Comparison of ENCODE assay signal across 9 mouse cellular contexts in genomic region chr2:152553774-152554423, GRCm38 (mm10). TPM values are rescaled to one million over a fixed set of nuclear protein-coding genes. Genes with fewer than 3 reads are reported as not detected.
DNase-seq lines count a peak whose midpoint lies in the region; ATAC-seq and TF ChIP-seq lines count a peak whose summit lies in the region.
"Had no signal": no experiment of that assay in that cellular context is flagged by ENCODE, and none has a peak within 500 bp of the region (broad histone marks: within the 10 kb centered on the region; RNA-seq: fewer than 3 reads in every experiment).

No protein-coding gene starts in this region.

- TF ChIP-seq RAD21 in MEL (IDR thresholded peaks at IDR 0.05; ENCODE audit: low read depth, low read length) = peak; percentile 44

- H3K4me3 ChIP-seq in MEL (ENCODE audit: control insufficient read depth in 1 of 2, insufficient read depth in 1 of 2, low read depth in 2 of 2, low read length in 2 of 2) = no peak overlapping the region
- H3K4me3 ChIP-seq in forebrain, embryonic 14.5 days (ENCODE audit: low read depth, low read length) = no peak overlapping the region
- H3K4me3 ChIP-seq in hindbrain, embryonic 12.5 days = no peak overlapping the region

- TF ChIP-seq CTCF in MEL (IDR thresholded peaks at IDR 0.05 in 2 of 3, conservative IDR thresholded peaks at IDR 0.05 in 1 of 3; ENCODE audit: control insufficient read depth in 1 of 3, insufficient read depth in 1 of 3, low read depth in 2 of 3, low read length in 3 of 3, poor library complexity in 1 of 3, severe bottlenecking in 1 of 3) = peak; percentile 66 to 77 (median 77)

- H3K79me2 ChIP-seq in MEL (ENCODE audit: control insufficient read depth, insufficient read depth, low read length, poor library complexity) = no peaks in the 10 kb centered on the region

- H3K9ac ChIP-seq in MEL (ENCODE audit: control insufficient read depth, low read depth, low read length, poor library complexity, severe bottlenecking) = no peak overlapping the region
- peak overlapping the region; percentile 42 for H3K9ac ChIP-seq in forebrain, embryonic 14.5 days (ENCODE audit: low read length)
- H3K9ac ChIP-seq in hindbrain, embryonic 12.5 days = no peak overlapping the region

- H3K4me1 ChIP-seq in MEL (ENCODE audit: control insufficient read depth in 1 of 2, insufficient read depth in 2 of 2, low read length in 2 of 2) = peaks cover 0 to 11% of the 10 kb centered on the region in 2 experiments; a peak in 2 of 4 replicates
- no peaks in the 10 kb centered on the region for H3K4me1 ChIP-seq in forebrain, embryonic 14.5 days (ENCODE audit: control insufficient read depth, insufficient read depth, low read length)
- H3K4me1 ChIP-seq in hindbrain, embryonic 12.5 days = no peaks in the 10 kb centered on the region

- no peak overlapping the region for H3K27ac ChIP-seq in MEL (ENCODE audit: control insufficient read depth, low read depth, low read length)
- no peak overlapping the region for H3K27ac ChIP-seq in forebrain, embryonic 14.5 days (ENCODE audit: low read depth, low read length)
- H3K27ac ChIP-seq in hindbrain, embryonic 12.5 days = no peak overlapping the region

- DNase-seq in MEL (ENCODE audit: low read depth, low spot score) = peak; percentile 54
- DNase-seq in forebrain, embryonic 14.5 days (ENCODE audit: low spot score) = peak; percentile 79
- peak; percentile 68 to 78 for DNase-seq in layer of hippocampus, postnatal 10 days (ENCODE audit: low spot score in 2 of 2)
- peak; percentile 50 for DNase-seq in lung, postnatal 36 days
- DNase-seq in right cerebral cortex, postnatal 10 days (ENCODE audit: low spot score in 2 of 2) = peak; percentile 72 to 78

- WGBS in forebrain, embryonic 14.5 days = 12% methylated on average over 16 of the region's 16 CpGs
- 15% methylated on average over 16 of the region's 16 CpGs for WGBS in hindbrain, embryonic 12.5 days

- TF ChIP-seq POLR2A in MEL (IDR thresholded peaks at IDR 0.05; ENCODE audit: control insufficient read depth in 1 of 2, insufficient read depth in 1 of 2, low read depth in 1 of 2, low read length in 2 of 2, poor library complexity in 1 of 2) = no peak

- peaks cover 0 to 6% of the 10 kb centered on the region in 2 experiments; a peak in 1 of 4 replicates for H3K36me3 ChIP-seq in MEL (ENCODE audit: control insufficient read depth in 1 of 2, insufficient read depth in 2 of 2, low read length in 2 of 2)
- no peaks in the 10 kb centered on the region for H3K36me3 ChIP-seq in forebrain, embryonic 14.5 days (ENCODE audit: control insufficient read depth, insufficient read depth, low read length)
- H3K36me3 ChIP-seq in hindbrain, embryonic 12.5 days = no peaks in the 10 kb centered on the region

- no peak for TF ChIP-seq EP300 in MEL (IDR thresholded peaks at IDR 0.05; ENCODE audit: low read depth in 1 of 2, low read length in 2 of 2)

- peak overlapping the region; percentile 32 for H3K4me2 ChIP-seq in forebrain, embryonic 14.5 days (ENCODE audit: low read length)
- peak overlapping the region; percentile 37 for H3K4me2 ChIP-seq in hindbrain, embryonic 12.5 days (replicated peaks)

- H3K9me3 ChIP-seq in MEL (replicated peaks; ENCODE audit: insufficient read depth, low read length) = no peaks in the 10 kb centered on the region
- no peaks in the 10 kb centered on the region for H3K9me3 ChIP-seq in forebrain, embryonic 14.5 days (replicated peaks; ENCODE audit: control insufficient read depth, low read length)
- no peaks in the 10 kb centered on the region for H3K9me3 ChIP-seq in hindbrain, embryonic 12.5 days (replicated peaks)

- peaks cover 5 to 8% of the 10 kb centered on the region in 2 experiments; a peak in 3 of 4 replicates for H3K27me3 ChIP-seq in MEL (ENCODE audit: control insufficient read depth in 1 of 2, insufficient read depth in 2 of 2, low read length in 2 of 2)
- no peaks in the 10 kb centered on the region for H3K27me3 ChIP-seq in forebrain, embryonic 14.5 days (replicated peaks; ENCODE audit: control insufficient read depth, insufficient read depth, low read length)
- H3K27me3 ChIP-seq in hindbrain, embryonic 12.5 days = no peaks in the 10 kb centered on the region

- peak; percentile 74 for ATAC-seq in cerebellum, adult (ENCODE audit: insufficient number of reproducible peaks, low FRiP score, low TSS enrichment)
- ATAC-seq in forebrain, embryonic 14.5 days = peak; percentile 60; the same call in 1 of the 2 replicates
- ATAC-seq in hindbrain, embryonic 12.5 days (ENCODE audit: low FRiP score) = no peak
- ATAC-seq in activated CD4-positive, CD25-positive, alpha-beta regulatory T cell, adult 4 months = no peak

TF ChIP-seq in MEL, 35 proteins besides CTCF, POLR2A, EP300 and RAD21:
- TF ChIP-seq SMC3 (IDR thresholded peaks at IDR 0.05; ENCODE audit: low read depth, low read length) (peak; percentile 46; the same call in 1 of the 2 replicates), ELF1 (IDR thresholded peaks at IDR 0.05; ENCODE audit: low read depth, low read length) (0 out of 2 replicates have a peak, but pooled peaks have one; percentile 47), HCFC1 (IDR thresholded peaks at IDR 0.05; ENCODE audit: low read depth, low read length) (no peak), CHD2 (IDR thresholded peaks at IDR 0.05; ENCODE audit: low read length) (no peak)

RNA-seq across cellular contexts. Expression of gene Defb29, which starts 14.0 kb away (rescaled TPM):
- total RNA-seq in MEL (2012; rRNA removed) = not detected in 2 replicates
- polyA plus RNA-seq in MEL (2012; ENCODE audit: insufficient read depth in 1 of 2, insufficient read length in 2 of 2, low read depth in 1 of 2, low replicate concordance in 2 of 2, missing spikeins in 1 of 2) = not detected
- polyA plus RNA-seq in forebrain, embryonic 14.5 days (2014; fragmentation: Nextera tagmentation; extraction: Ambion mirVana) = not detected in 2 replicates
- not detected in 2 replicates for polyA plus RNA-seq in hindbrain, embryonic 12.5 days (2016; fragmentation: Nextera tagmentation; extraction: Ambion mirVana)
- not detected for total RNA-seq in layer of hippocampus, postnatal 10 days (2021)
- not detected for polyA plus RNA-seq in activated CD4-positive, CD25-positive, alpha-beta regulatory T cell, adult 4 months (2017; shearing (Covaris generic))
- polyA plus RNA-seq: liver, embryonic 16.5 days had no signal

RNA-seq across cellular contexts. Expression of gene Gm17416, which starts 15.2 kb away (rescaled TPM):
- not detected in 2 replicates for total RNA-seq in MEL (2012; rRNA removed)
- polyA plus RNA-seq in MEL (2012; ENCODE audit: insufficient read depth in 1 of 2, insufficient read length in 2 of 2, low read depth in 1 of 2, low replicate concordance in 2 of 2, missing spikeins in 1 of 2) = not detected
- polyA plus RNA-seq in forebrain, embryonic 14.5 days (2014; fragmentation: Nextera tagmentation; extraction: Ambion mirVana) = not detected in 2 replicates
- not detected in 2 replicates for polyA plus RNA-seq in hindbrain, embryonic 12.5 days (2016; fragmentation: Nextera tagmentation; extraction: Ambion mirVana)
- not detected for total RNA-seq in layer of hippocampus, postnatal 10 days (2021)
- polyA plus RNA-seq in activated CD4-positive, CD25-positive, alpha-beta regulatory T cell, adult 4 months (2017; shearing (Covaris generic)) = not detected
- polyA plus RNA-seq: liver, embryonic 16.5 days had no signal

RNA-seq across cellular contexts. Expression of gene Defb21, which starts 18.6 kb away (rescaled TPM):
- not detected in 2 replicates for total RNA-seq in MEL (2012; rRNA removed)
- polyA plus RNA-seq in MEL (2012; ENCODE audit: insufficient read depth in 1 of 2, insufficient read length in 2 of 2, low read depth in 1 of 2, low replicate concordance in 2 of 2, missing spikeins in 1 of 2) = not detected
- polyA plus RNA-seq in forebrain, embryonic 14.5 days (2014; fragmentation: Nextera tagmentation; extraction: Ambion mirVana) = not detected in 2 replicates
- not detected in 2 replicates for polyA plus RNA-seq in hindbrain, embryonic 12.5 days (2016; fragmentation: Nextera tagmentation; extraction: Ambion mirVana)
- not detected for total RNA-seq in layer of hippocampus, postnatal 10 days (2021)
- not detected for polyA plus RNA-seq in activated CD4-positive, CD25-positive, alpha-beta regulatory T cell, adult 4 months (2017; shearing (Covaris generic))
- polyA plus RNA-seq: liver, embryonic 16.5 days had no signal

RNA-seq across cellular contexts. Expression of gene Defb19, which starts 26.2 kb away (rescaled TPM):
- total RNA-seq in MEL (2012; rRNA removed) = not detected in 2 replicates
- polyA plus RNA-seq in MEL (2012; ENCODE audit: insufficient read depth in 1 of 2, insufficient read length in 2 of 2, low read depth in 1 of 2, low replicate concordance in 2 of 2, missing spikeins in 1 of 2) = not detected
- polyA plus RNA-seq in forebrain, embryonic 14.5 days (2014; fragmentation: Nextera tagmentation; extraction: Ambion mirVana) = not detected in 2 replicates
- not detected in 2 replicates for polyA plus RNA-seq in hindbrain, embryonic 12.5 days (2016; fragmentation: Nextera tagmentation; extraction: Ambion mirVana)
- not detected for total RNA-seq in layer of hippocampus, postnatal 10 days (2021)
- not detected for polyA plus RNA-seq in activated CD4-positive, CD25-positive, alpha-beta regulatory T cell, adult 4 months (2017; shearing (Covaris generic))
- polyA plus RNA-seq: liver, embryonic 16.5 days had no signal

RNA-seq across cellular contexts. Expression of gene Defb28, which starts 35.8 kb away (rescaled TPM):
- not detected in 2 replicates for total RNA-seq in MEL (2012; rRNA removed)
- polyA plus RNA-seq in MEL (2012; ENCODE audit: insufficient read depth in 1 of 2, insufficient read length in 2 of 2, low read depth in 1 of 2, low replicate concordance in 2 of 2, missing spikeins in 1 of 2) = not detected
- polyA plus RNA-seq in forebrain, embryonic 14.5 days (2014; fragmentation: Nextera tagmentation; extraction: Ambion mirVana) = not detected in 2 replicates
- polyA plus RNA-seq in hindbrain, embryonic 12.5 days (2016; fragmentation: Nextera tagmentation; extraction: Ambion mirVana) = not detected in 2 replicates
- total RNA-seq in layer of hippocampus, postnatal 10 days (2021) = not detected
- polyA plus RNA-seq in activated CD4-positive, CD25-positive, alpha-beta regulatory T cell, adult 4 months (2017; shearing (Covaris generic)) = not detected
- polyA plus RNA-seq: liver, embryonic 16.5 days had no signal

Comparison
In these comparisons a context has a peak if more than half of its experiments do, and no peak if none do; other contexts are left out.
1. ATAC-seq: peak in cerebellum, adult (single experiment) and forebrain, embryonic 14.5 days (single experiment); none in hindbrain, embryonic 12.5 days (single experiment) and activated CD4-positive, CD25-positive, alpha-beta regulatory T cell, adult 4 months (single experiment).
2. Peak in every context shown above with its lines, with median percentiles within 50 percentile points of each other: DNase-seq.